Mouse (Mus musculus): Measurements from ENCODE around the gene Tbc1d1. TPM values are rescaled to one million over a fixed set of nuclear protein-coding genes. Genes with fewer than 3 reads are reported as not detected.

The Tbc1d1 gene
- polyA plus RNA-seq, 1 experiment from 2014 or later, result 41.5 TPM

DNA sequence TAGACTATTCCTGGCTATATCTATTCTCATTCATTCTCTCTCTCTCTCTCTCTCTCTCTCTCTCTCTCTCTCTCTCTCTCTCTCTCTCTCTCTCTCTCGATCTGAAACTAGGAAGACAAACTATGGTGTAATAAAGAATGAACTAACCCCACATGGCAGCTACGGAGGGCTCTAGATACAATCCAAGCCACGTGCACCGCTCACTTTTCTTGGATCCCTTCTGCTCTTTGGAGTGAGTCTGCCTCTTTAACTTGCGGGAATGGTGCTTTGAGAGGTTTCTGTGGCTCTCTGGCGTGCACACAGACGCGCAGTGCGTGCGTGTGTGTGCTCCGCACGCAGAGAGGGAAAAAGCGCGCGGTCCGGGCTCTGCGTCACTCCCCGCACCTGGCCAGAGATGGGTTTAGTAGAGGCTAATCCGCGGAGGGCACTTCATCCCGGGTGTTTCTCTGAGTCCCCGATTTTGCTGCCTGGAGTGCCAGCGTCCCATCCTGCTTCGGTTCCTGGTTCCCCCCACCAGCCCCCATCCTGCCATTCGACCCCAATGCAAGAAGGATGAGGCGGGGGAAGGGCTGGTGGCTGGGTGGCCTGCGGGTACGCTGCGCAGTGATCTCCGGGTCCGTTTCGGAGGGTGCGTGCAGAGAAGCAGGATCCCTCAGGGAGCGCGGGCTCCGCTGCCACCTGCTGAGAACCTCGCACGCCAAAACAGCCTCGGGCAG, 3.1 kb downstream of the Tbc1d1 start:
- H3K9ac ChIP-seq (ENCODE audit: low read length), result peak overlapping the region; percentile 77
- peaks cover 23% of the 10 kb centered on the region for H3K4me1 ChIP-seq (replicated peaks; ENCODE audit: control insufficient read depth, insufficient read depth, low read length)
- H3K4me2 ChIP-seq (ENCODE audit: low read depth, low read length), result peak overlapping the region; percentile 100
- WGBS, result under 1% methylated on average over 39 of the region's 39 CpGs
- H3K27ac ChIP-seq (ENCODE audit: low read length), result peak overlapping the region; percentile 33; the same call in 1 of the 2 replicates
- peaks cover 2% of the 10 kb centered on the region; the same call in 1 of the 2 replicates for H3K27me3 ChIP-seq (ENCODE audit: control insufficient read depth, insufficient read depth, low read depth, low read length)
- no peak for ATAC-seq (ENCODE audit: low read depth)
- no peaks in the 10 kb centered on the region for H3K36me3 ChIP-seq (ENCODE audit: control insufficient read depth, insufficient read depth, low read length)
- no peaks in the 10 kb centered on the region for H3K9me3 ChIP-seq (ENCODE audit: control insufficient read depth, low read length)
- peak overlapping the region; percentile 77 for H3K4me3 ChIP-seq (ENCODE audit: low read length)

DNA sequence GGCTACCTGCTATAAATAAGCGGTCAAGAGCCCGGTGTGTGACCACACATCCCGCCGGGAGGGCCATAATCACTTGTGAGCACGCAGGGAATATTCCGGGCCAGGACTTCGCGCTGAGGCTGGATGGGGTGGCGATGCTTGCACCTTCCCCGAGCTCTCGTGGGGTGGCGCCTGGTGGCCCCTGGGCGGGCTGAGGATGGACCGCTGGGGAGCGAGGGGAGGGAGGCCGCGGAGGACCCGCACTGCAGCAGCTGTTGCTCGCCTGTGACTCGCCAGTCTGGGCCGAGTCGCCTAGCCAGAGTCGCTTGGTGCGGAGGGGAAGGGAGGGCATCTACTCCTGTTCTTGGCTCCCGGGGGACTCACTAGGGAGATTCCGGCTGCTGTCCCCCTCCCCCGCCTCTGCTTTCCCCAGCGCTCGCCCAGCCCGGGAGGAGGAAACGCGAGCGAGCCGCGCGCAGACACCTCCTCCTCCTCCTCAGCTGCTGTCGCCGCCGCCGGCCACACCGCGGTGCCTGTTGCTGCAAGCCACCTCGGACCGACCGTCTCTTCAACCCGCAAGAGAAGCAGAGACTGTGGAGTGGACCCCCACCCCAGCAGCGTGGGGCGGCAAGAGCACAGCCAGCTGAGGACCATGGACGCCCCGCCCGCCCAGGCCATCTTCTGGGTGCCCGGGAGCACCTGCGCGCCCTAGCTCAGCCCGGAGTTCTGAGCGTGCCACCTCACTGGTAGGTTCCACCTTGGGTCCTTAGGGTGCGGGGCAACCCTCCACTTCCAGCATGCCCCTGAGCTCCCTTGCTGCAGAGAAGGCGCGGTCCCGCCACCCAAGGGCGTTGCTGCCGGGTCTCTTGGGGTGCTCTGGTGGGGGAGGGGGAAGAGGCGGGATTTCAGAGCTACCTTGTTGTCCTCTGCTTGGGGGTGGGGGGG, 3.9 kb downstream of the Tbc1d1 start:
- peak; percentile 29 for ATAC-seq (ENCODE audit: low read depth)
- Histone ChIP-seq H3K9ac (ENCODE audit: low read length) (peak overlapping the region; percentile 77), H3K4me2 (ENCODE audit: low read depth, low read length) (peak overlapping the region; percentile 100), H3K4me1 (replicated peaks; ENCODE audit: control insufficient read depth, insufficient read depth, low read length) (peaks cover 23% of the 10 kb centered on the region), H3K27me3 (ENCODE audit: control insufficient read depth, insufficient read depth, low read depth, low read length) (peaks cover 2% of the 10 kb centered on the region; the same call in 1 of the 2 replicates), H3K9me3 (ENCODE audit: control insufficient read depth, low read length) (no peaks in the 10 kb centered on the region), H3K36me3 (ENCODE audit: control insufficient read depth, insufficient read depth, low read length) (no peaks in the 10 kb centered on the region), H3K27ac (ENCODE audit: low read length) (peak overlapping the region; percentile 7; the same call in 1 of the 2 replicates), H3K4me3 (ENCODE audit: low read length) (peak overlapping the region; percentile 77)
- WGBS, result under 1% methylated on average over 51 of the region's 63 CpGs

DNA sequence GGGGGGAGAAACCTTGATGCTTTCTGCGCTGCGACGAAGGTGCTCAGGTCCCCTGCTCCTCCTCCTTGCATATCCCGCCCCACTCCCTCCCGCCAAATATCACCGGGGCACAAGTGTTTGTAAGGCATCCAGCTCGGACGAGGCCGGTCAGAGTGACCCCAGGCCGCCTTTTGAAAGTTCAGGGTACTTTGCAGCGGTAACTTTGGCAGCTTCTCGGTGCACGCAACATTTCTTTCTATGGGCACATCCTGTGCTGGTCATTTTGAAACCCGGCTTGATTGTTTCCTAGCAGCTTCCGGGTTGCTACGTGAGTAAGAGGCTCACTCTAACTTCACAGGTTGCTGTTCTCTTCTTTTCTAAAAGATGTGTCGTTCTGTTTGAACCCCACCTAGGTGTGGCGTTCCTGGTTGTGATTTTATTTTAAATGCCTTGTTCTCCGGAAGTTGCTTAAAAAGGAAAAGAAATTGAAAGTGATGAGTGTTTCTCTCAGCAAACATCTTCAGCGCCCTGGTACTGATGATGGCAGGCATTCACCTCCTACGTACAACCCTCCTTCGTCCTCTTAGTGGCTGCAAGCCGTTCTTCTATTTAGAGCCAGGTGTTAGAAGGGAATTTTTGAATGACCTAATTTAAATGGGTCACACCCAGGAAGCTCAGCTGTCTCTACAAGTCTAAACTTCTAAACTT, 4.7 kb downstream of the Tbc1d1 start:
- no peak overlapping the region for H3K27ac ChIP-seq (ENCODE audit: low read length)
- H3K4me3 ChIP-seq (ENCODE audit: low read length), result peak overlapping the region; percentile 77
- no peak for ATAC-seq (ENCODE audit: low read depth)
- WGBS, result 1% methylated on average over 23 of the region's 23 CpGs
- H3K4me1 ChIP-seq (replicated peaks; ENCODE audit: control insufficient read depth, insufficient read depth, low read length), result peaks cover 19% of the 10 kb centered on the region
- H3K27me3 ChIP-seq (ENCODE audit: control insufficient read depth, insufficient read depth, low read depth, low read length), result peaks cover 2% of the 10 kb centered on the region; the same call in 1 of the 2 replicates
- H3K36me3 ChIP-seq (ENCODE audit: control insufficient read depth, insufficient read depth, low read length), result no peaks in the 10 kb centered on the region
- H3K9me3 ChIP-seq (ENCODE audit: control insufficient read depth, low read length), result no peaks in the 10 kb centered on the region
- H3K4me2 ChIP-seq (ENCODE audit: low read depth, low read length), result peak overlapping the region; percentile 100
- peak overlapping the region; percentile 77 for H3K9ac ChIP-seq (ENCODE audit: low read length)

DNA sequence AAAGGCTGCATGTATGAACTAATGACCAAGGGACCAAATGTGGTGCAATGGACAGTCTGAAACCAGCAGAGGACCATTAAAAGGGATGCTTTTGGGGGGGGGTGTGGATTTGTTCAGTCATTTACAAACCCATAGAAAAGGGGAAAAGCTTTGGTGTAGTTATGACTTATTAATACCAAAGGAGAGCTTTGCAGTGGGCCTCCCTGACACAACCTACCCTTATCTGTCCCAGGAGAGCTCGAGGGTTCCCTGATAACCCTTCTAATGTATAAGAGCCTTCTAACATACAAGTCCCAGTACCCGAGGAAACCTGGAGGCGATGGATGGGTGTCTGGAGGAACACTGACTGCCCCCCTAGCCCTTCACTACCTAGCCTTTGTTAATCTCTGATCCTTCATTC, 5.8 kb downstream of the Tbc1d1 start:
- peak overlapping the region; percentile 100 for H3K4me2 ChIP-seq (ENCODE audit: low read depth, low read length)
- 48% methylated on average over 3 of the region's 3 CpGs for WGBS
- ATAC-seq (ENCODE audit: low read depth), result no peak

DNA sequence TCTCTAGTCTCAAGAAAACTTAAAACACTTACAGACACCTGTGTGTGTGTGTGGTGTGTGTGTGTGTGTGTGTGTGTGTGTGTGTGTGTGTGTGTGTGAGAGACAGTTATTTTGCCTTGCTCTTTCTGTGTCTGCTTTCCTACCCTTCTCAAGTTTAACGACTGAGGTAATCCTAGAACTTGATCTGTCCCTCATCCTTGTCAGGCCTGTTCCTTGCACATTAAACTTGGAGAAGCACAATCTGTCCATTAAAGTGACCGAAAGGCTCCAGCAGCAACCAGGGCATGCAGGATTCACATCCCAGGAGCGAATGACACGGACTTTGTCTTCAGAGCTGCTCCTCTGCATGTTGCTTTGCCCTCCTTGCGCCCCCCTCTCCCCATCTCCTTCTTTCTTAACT, 6.5 kb downstream of the Tbc1d1 start:
- Histone ChIP-seq H3K4me2 (ENCODE audit: low read depth, low read length) (no peak overlapping the region), H3K36me3 (ENCODE audit: control insufficient read depth, insufficient read depth, low read length) (no peaks in the 10 kb centered on the region), H3K4me3 (ENCODE audit: low read length) (no peak overlapping the region), H3K4me1 (replicated peaks; ENCODE audit: control insufficient read depth, insufficient read depth, low read length) (peaks cover 16% of the 10 kb centered on the region), H3K27me3 (ENCODE audit: control insufficient read depth, insufficient read depth, low read depth, low read length) (peaks cover 2% of the 10 kb centered on the region; the same call in 1 of the 2 replicates), H3K9me3 (ENCODE audit: control insufficient read depth, low read length) (no peaks in the 10 kb centered on the region), H3K27ac (ENCODE audit: low read length) (no peak overlapping the region), H3K9ac (ENCODE audit: low read length) (no peak overlapping the region)
- 77% methylated on average over 5 of the region's 5 CpGs for WGBS
- ATAC-seq (ENCODE audit: low read depth), result no peak

More for the DNA sequence above, 5.8 kb downstream of the Tbc1d1 start:
- no peak overlapping the region for H3K4me3 ChIP-seq (ENCODE audit: low read length)
- H3K4me1 ChIP-seq (replicated peaks; ENCODE audit: control insufficient read depth, insufficient read depth, low read length), result peaks cover 16% of the 10 kb centered on the region
- peaks cover 2% of the 10 kb centered on the region; the same call in 1 of the 2 replicates for H3K27me3 ChIP-seq (ENCODE audit: control insufficient read depth, insufficient read depth, low read depth, low read length)
- H3K9ac ChIP-seq (ENCODE audit: low read length), result no peak overlapping the region
- no peak overlapping the region for H3K27ac ChIP-seq (ENCODE audit: low read length)
- H3K9me3 ChIP-seq (ENCODE audit: control insufficient read depth, low read length), result no peaks in the 10 kb centered on the region
- H3K36me3 ChIP-seq (ENCODE audit: control insufficient read depth, insufficient read depth, low read length), result no peaks in the 10 kb centered on the region

DNA sequence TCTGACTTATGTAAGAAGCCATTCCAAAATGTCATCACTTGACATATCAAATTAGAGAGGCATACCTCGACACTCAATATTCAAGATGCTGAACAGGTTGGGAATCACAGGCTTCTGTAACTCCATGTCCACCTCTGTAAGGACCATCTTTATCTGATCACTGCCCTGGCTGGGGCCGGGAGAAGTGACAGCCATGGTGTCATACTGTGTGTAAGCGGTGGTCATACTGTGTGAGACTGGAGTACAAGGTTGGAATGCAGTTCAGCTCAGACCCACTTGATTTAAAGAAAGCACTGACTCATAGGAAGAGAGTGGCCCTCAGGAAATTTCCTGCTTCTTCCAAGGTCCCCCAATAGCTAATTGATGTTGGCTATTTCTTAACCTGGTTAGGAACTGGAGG, 8.3 kb downstream of the Tbc1d1 start:
- no peaks in the 10 kb centered on the region for H3K27me3 ChIP-seq (ENCODE audit: control insufficient read depth, insufficient read depth, low read depth, low read length)
- H3K4me1 ChIP-seq (replicated peaks; ENCODE audit: control insufficient read depth, insufficient read depth, low read length), result peaks cover 10% of the 10 kb centered on the region
- H3K4me2 ChIP-seq (ENCODE audit: low read depth, low read length), result no peak overlapping the region
- H3K9ac ChIP-seq (ENCODE audit: low read length), result no peak overlapping the region
- H3K36me3 ChIP-seq (ENCODE audit: control insufficient read depth, insufficient read depth, low read length), result no peaks in the 10 kb centered on the region
- no peak for ATAC-seq (ENCODE audit: low read depth)
- WGBS, result 79% methylated on average over 3 of the region's 3 CpGs
- no peak overlapping the region for H3K27ac ChIP-seq (ENCODE audit: low read length)
- no peak overlapping the region for H3K4me3 ChIP-seq (ENCODE audit: low read length)
- no peaks in the 10 kb centered on the region for H3K9me3 ChIP-seq (ENCODE audit: control insufficient read depth, low read length)

DNA sequence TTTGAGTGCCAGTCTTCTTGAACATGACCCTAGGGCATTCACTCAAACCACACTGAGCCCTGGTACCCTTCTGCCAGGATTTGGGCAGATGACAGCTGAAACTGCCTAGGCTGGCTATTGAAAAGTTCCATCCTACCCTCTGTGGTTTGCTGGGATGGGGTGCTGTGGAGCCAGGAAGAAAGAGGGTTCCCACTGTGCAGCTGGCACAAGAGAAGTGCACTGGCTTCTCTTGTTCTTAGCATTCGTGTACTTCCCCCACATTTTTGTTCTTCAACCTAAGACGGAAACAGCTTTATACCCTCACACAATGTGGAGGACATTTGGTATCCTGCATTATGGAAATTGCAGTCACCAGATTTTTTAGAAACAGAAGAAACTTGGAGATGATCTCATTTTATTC, 9.7 kb downstream of the Tbc1d1 start:
- Histone ChIP-seq H3K4me1 (replicated peaks; ENCODE audit: control insufficient read depth, insufficient read depth, low read length) (peaks cover 9% of the 10 kb centered on the region), H3K4me2 (ENCODE audit: low read depth, low read length) (no peak overlapping the region), H3K36me3 (ENCODE audit: control insufficient read depth, insufficient read depth, low read length) (no peaks in the 10 kb centered on the region), H3K27me3 (ENCODE audit: control insufficient read depth, insufficient read depth, low read depth, low read length) (no peaks in the 10 kb centered on the region), H3K9me3 (ENCODE audit: control insufficient read depth, low read length) (no peaks in the 10 kb centered on the region), H3K4me3 (ENCODE audit: low read length) (no peak overlapping the region), H3K27ac (ENCODE audit: low read length) (no peak overlapping the region), H3K9ac (ENCODE audit: low read length) (no peak overlapping the region)
- 84% methylated on average over 2 of the region's 2 CpGs for WGBS
- no peak for ATAC-seq (ENCODE audit: low read depth)

DNA sequence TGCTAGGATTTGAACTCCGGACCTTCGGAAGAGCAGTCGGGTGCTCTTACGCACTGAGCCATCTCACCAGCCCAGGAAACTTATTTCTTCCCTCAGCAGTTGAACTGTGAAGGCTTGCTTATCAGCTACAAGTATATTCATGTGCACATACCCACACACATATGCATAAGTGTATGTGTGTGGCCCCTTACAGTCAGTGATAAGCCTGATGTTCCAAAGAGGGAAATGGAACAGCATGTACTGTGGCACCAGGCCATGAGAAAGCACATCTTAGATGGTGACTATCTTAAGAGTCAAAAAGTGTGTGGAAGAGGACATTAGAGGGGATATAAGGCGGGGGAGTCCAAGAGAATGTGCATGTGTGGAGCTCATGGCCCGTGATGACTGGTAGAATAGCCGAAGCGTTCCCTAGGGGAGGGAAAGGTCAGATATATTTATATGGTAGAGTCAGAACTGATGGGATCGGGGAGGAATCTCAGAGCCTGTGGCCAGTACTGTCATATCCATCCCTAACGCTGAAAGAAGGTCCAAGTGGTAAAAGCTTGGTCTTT, 13.0 kb downstream of the Tbc1d1 start:
- WGBS, result 82% methylated on average over 10 of the region's 10 CpGs
- H3K4me2 ChIP-seq (ENCODE audit: low read depth, low read length), result no peak overlapping the region
- ATAC-seq (ENCODE audit: low read depth), result peak; percentile 32; the same call in 1 of the 2 replicates

More for the DNA sequence above, 13.0 kb downstream of the Tbc1d1 start:
- Histone ChIP-seq H3K4me1 (replicated peaks; ENCODE audit: control insufficient read depth, insufficient read depth, low read length) (0 out of 2 replicates have a peak, but pooled peaks cover 3% of the 10 kb centered on the region), H3K9me3 (ENCODE audit: control insufficient read depth, low read length) (no peaks in the 10 kb centered on the region), H3K9ac (ENCODE audit: low read length) (no peak overlapping the region), H3K27me3 (ENCODE audit: control insufficient read depth, insufficient read depth, low read depth, low read length) (no peaks in the 10 kb centered on the region), H3K36me3 (ENCODE audit: control insufficient read depth, insufficient read depth, low read length) (no peaks in the 10 kb centered on the region), H3K27ac (ENCODE audit: low read length) (no peak overlapping the region), H3K4me3 (ENCODE audit: low read length) (no peak overlapping the region)

Data from lung, embryonic 16.5 days (tissue).